Comparison of ENCODE assay signal across 27 mouse cellular contexts in genomic region chr17:4380873-4381272, GRCm38 (mm10).
DNase-seq lines count a peak whose midpoint lies in the region; ATAC-seq and TF ChIP-seq lines count a peak whose summit lies in the region.
"Had no signal": no experiment of that assay in that cellular context is flagged by ENCODE, and none has a peak within 500 bp of the region (broad histone marks: within the 10 kb centered on the region; RNA-seq: fewer than 3 reads in every experiment).

No protein-coding gene starts in this region.

- no peak for TF ChIP-seq CTCF in layer of hippocampus, adult 2 months (conservative IDR thresholded peaks at IDR 0.05)

- no peaks in the 10 kb centered on the region for H3K27me3 ChIP-seq in liver, embryonic 16.5 days (ENCODE audit: control insufficient read depth, insufficient read depth, low read depth, low read length)
- H3K27me3 ChIP-seq: embryonic facial prominence, embryonic 15.5 days; forebrain, embryonic 15.5 days; hindbrain, embryonic 13.5 days; stomach, embryonic 15.5 days had no signal

- no peaks in the 10 kb centered on the region for H3K4me1 ChIP-seq in liver, embryonic 16.5 days (ENCODE audit: control insufficient read depth, low read depth, low read length)
- H3K4me1 ChIP-seq: embryonic facial prominence, embryonic 15.5 days; hindbrain, embryonic 13.5 days; limb, embryonic 10.5 days; stomach, embryonic 15.5 days had no signal

- H3K4me2 ChIP-seq in liver, embryonic 16.5 days (ENCODE audit: low read depth, low read length), result no peak overlapping the region
- H3K4me2 ChIP-seq: embryonic facial prominence, embryonic 15.5 days; forebrain, embryonic 15.5 days; hindbrain, embryonic 13.5 days; stomach, embryonic 15.5 days had no signal

- peak overlapping the region; percentile 97 for H3K27ac ChIP-seq in layer of hippocampus, adult 2 months
- no peak overlapping the region for H3K27ac ChIP-seq in liver, embryonic 16.5 days (ENCODE audit: low read length)
- H3K27ac ChIP-seq: embryonic facial prominence, embryonic 15.5 days; forebrain, embryonic 15.5 days; heart, adult 2 months; hindbrain, embryonic 13.5 days; limb, embryonic 10.5 days; stomach, embryonic 15.5 days had no signal

- no peak overlapping the region for H3K4me3 ChIP-seq in layer of hippocampus, adult 2 months
- H3K4me3 ChIP-seq in liver, embryonic 16.5 days (ENCODE audit: low read depth, low read length), result no peak overlapping the region
- H3K4me3 ChIP-seq: embryonic facial prominence, embryonic 15.5 days; forebrain, embryonic 15.5 days; heart, adult 2 months; hindbrain, embryonic 13.5 days; limb, embryonic 10.5 days; stomach, embryonic 15.5 days had no signal

- no peak overlapping the region for H3K9ac ChIP-seq in liver, embryonic 16.5 days (ENCODE audit: low read depth, low read length)
- H3K9ac ChIP-seq: embryonic facial prominence, embryonic 15.5 days; forebrain, embryonic 15.5 days; hindbrain, embryonic 13.5 days; stomach, embryonic 15.5 days had no signal

- no peaks in the 10 kb centered on the region for H3K9me3 ChIP-seq in liver, embryonic 16.5 days (replicated peaks; ENCODE audit: control insufficient read depth, low read length)
- H3K9me3 ChIP-seq: embryonic facial prominence, embryonic 15.5 days; forebrain, embryonic 15.5 days; hindbrain, embryonic 13.5 days; limb, embryonic 10.5 days; stomach, embryonic 15.5 days had no signal

- peak; percentile 53 for ATAC-seq in liver, embryonic 16.5 days (ENCODE audit: low read depth)
- ATAC-seq in erythroblast, adult 5-6 weeks (replicated peaks; ENCODE audit: low FRiP score, poor library complexity, severe bottlenecking), result no peak
- ATAC-seq: forebrain, embryonic 15.5 days; lung, postnatal 0 days; Patski had no signal

- H3K36me3 ChIP-seq in liver, embryonic 16.5 days (ENCODE audit: control insufficient read depth, insufficient read depth), result no peaks in the 10 kb centered on the region
- H3K36me3 ChIP-seq: embryonic facial prominence, embryonic 15.5 days; forebrain, embryonic 15.5 days; hindbrain, embryonic 13.5 days; limb, embryonic 10.5 days; stomach, embryonic 15.5 days had no signal

- DNase-seq in layer of hippocampus, adult 2 months (ENCODE audit: low spot score in 2 of 2), result no peak
- DNase-seq in layer of hippocampus, postnatal 14 days (ENCODE audit: low spot score in 2 of 2), result no peak
- DNase-seq in liver, result peak; percentile 4
- no peak for DNase-seq in gastrocnemius, postnatal 10 days
- DNase-seq in urinary bladder, adult 2 months (ENCODE audit: low spot score), result no peak
- no peak for DNase-seq in layer of hippocampus, postnatal 10 days (ENCODE audit: low spot score in 2 of 2)
- DNase-seq: adrenal gland, adult 2 months; cerebellum, adult 8-10 months; gastrocnemius, postnatal 25 days; heart, adult 2 months; kidney, adult 18-20 months; kidney, postnatal 4 days; layer of hippocampus, adult 9-11 months; midbrain, embryonic 14.5 days; right cerebral cortex, adult 18-20 months; right cerebral cortex, postnatal 4 days; thymus, adult 18-20 months; thymus, postnatal 36 days had no signal
